Mouse (Mus musculus) urinary bladder, adult 2 months (tissue): ENCODE measurements around the gene Rab42. TPM values are rescaled to one million over a fixed set of nuclear protein-coding genes. Genes with fewer than 3 reads are reported as not detected.
"Not testable (repeated sequence)": the region's sequence is repeated elsewhere in the genome, so short reads cannot be mapped to it uniquely, and the experiment has no call there.

Source experiments
- DNase-seq: peaks from one replicate; pipeline ENCODE4 v3.0.0; 2022; ENCODE audit warnings: low spot score
- polyA plus RNA-seq: library from polyadenylated mRNA; depleted of rRNA; stranded (reverse); fragments of >200 nt; gene quantifications from 2 replicates; pipeline ENCODE4 v1.2.3, GENCODE M21; 2012

The Rab42 gene
- polyA plus RNA-seq, 1 experiment: 3.6 TPM

DNA sequence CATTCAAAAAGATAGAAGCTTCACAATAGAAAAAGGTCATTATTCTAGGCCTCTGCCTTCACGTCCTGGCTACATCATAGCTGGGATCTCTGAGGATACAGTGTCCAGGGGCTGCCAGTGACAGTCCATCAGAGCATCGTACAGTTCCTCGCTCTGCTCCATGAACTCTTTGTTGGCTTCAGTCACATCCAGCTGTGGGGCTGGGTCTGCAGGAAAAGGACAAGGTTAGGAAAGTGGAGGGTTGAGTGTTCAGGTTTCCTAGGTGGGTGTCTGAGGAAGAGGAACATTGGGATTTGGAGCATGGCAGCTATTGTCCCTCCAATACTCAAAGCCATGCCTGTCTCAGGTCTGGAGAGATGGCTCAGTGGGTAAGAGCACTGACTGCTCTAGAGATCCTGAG, 8.6 kb upstream of the Rab42 start:
- no peak for DNase-seq

- DNase-seq: no peak
These were observed 8.0 kb upstream of the Rab42 start for GRCm38 (mm10) chr4:132311209-132311608.

DNA sequence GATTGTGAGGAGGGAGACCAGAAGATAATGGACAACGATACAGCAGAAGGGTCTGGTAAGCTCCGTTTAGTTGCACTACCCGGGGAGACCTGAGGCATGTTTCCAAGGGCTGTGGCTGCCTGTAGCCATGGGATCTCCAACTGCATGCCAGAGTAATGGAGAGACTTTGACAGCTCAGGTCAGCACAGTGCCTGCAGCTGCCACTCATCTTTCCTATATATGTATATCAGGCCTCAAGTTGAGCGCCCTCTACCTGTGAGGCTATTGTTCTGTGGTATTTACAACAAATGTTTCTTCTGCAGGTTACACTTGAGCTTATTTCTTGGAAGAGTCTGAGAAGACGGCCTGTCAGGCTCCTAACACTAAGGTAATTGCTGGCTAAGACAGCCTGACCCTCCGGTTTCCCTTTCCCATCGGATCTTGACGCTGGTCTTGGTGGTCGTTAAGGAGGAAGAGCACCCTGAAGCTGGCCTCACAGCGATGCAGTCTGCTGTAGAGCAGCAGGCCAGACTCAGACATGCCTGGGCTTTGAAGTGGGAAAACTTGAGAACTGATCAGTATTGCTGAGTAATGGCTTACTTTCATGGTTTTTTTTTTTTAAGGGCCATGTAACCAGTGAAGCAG, 6.8 kb upstream of the Rab42 start:
- no peak for DNase-seq

DNA sequence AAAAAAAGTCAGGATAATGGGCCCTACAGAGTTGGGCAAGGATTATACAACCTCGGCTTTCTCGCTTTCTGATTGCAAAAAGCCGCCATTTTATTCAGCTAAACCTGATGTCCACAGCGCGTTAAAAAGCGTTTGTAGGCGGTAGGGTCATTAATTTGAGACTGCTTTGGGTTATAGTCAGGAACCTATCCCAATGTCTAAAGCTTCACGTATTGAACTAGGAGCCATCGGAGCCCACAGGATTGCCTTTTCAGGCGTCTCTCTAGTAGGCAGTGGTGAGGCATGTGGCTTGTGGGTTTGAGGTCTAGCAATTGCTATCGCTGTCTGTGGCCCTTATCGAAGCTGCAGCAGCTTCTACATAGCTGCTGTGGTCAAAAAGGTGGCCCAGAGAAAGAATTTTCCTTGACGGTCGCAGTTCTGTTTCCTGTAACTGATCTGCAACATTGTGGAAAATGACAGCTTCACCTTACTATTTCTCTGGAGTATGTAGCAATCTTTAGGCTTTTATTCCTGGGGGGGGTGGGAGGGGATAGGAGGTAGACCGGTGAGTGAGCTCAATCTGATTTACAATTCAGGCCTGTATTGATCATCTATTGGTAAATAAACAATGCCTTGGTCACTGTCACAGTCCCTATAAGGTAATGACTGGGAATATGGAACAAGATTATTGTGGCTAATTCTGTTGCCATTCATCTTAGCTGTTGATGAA, 6.1 kb upstream of the Rab42 start:
- no peak for DNase-seq

DNA sequence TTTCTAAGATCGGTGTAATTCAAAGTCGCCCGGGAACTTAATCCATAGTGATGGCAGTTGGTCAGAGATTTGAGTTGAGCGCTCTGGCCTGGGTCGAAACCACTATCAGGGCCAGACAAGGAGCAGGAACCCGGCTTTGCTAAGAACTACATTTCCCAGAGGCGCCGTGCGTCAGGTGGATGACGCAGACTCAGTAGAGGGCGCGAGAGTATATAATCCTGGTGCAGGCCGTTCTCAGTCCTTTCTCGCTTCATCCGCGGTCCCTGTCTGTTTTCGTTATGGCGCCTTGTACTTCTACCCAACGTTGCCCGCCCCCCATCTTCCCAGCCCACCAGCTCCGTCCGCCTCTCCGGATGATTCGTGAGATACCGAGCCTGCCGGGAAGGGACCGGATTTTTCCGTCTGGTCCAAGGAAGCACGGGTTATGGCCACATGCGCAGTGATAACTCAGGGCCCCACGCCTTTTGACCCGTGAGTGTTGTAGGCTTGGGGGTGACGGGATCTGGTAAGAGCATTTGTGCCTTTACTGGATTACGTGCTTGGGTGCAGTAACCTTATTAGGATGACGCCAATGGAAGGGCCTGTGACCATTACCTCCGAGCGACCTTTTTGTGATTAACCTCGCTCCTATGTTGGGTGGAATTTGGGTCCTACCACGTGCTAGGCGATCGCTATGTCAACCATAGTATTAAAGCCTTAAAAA, 5.4 kb upstream of the Rab42 start:
- DNase-seq: peak; percentile 81

DNA sequence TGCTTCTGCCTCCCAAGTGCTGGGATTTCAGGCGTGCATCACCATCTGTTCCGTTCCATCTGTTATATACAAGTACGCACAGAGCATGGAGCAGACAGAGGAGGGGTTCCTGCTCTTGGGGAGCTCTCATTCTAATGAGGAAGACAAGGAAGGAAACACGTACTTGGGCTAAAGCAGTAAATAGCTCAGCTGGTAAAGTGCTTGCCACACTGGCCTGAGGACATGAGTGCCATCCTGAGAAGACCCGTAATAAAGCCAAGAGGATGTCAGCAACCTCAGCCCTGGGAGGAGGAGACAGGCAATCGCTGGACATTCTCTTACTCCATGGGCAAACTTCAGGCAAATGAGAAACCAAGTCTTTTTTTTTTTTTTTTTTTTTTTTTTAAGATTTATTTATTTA, 2.8 kb upstream of the Rab42 start:
- DNase-seq: no peak

- DNase-seq: no peak
These were observed 2.1 kb upstream of the Rab42 start for GRCm38 (mm10) chr4:132305276-132305675.

GRCm38 (mm10) chr4:132303484-132303883, 299 bp upstream of the Rab42 start:
- DNase-seq: not testable (repeated sequence)

- DNase-seq: no peak
These were observed 933 bp downstream of the Rab42 start for GRCm38 (mm10) chr4:132301965-132302938.

DNA sequence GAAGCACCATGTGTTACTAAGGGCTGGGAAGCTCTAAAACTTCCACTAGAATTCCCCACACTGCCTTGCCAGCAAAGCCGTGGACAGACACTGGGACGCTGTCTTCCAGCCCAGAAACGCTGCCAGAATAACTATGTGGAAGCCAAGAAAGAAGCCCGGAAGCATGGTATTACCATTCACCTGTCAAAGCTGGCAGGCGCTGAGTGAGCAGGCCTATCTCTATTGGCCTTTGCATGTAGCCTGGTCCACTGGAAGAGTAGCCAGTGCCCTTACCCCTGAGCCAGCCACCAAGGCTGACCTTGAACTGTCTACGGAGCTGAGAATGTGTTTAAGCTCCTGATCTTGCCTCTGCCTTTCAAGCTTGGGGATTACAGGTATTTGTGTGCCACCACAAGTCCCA, 1.7 kb downstream of the Rab42 start:
- no peak for DNase-seq

DNA sequence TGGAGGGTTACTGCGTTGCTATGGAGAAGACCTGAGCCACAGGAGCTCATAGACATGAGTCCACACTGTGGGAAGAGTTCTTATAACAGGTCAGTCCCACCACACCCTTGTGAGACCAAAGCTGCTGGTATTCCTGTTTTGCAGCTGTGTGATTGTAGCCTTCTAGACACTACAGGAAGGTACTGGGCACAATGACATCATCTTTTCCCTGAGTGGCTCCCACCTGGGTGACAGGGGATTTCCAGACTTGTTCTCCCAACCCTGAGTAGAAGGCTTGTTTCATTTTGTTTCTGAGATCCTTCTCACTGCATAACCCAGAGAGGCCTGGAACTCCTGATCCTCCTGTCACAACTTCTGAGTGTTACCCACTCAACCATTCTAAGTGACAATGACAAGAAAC, 3.3 kb downstream of the Rab42 start:
- no peak for DNase-seq

- DNase-seq: no peak
These were observed 7.3 kb downstream of the Rab42 start for GRCm38 (mm10) chr4:132295696-132296390.

GRCm38 (mm10) chr4:132293682-132294240, 9.4 kb downstream of the Rab42 start:
- DNase-seq: no peak

DNA sequence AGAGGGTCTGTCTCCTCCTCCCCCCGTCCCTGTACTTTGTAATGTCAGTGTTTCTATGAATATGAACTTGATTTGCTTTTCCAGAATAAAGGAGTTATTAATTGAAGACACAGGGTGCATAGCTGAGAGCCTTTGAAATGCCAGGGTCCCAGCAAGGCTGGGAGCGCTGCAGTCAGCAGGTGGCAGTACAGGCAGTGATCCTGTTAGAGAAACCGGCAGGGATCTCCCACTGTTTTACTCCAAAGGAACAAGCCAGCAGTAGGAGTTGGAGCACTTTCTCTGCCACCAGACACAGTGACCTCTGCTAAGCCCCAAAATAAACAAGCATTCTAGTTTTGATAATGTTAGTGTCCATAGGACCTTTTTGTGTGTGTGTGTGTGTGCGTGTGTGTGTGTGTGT, 10.2 kb downstream of the Rab42 start:
- no peak for DNase-seq

DNA sequence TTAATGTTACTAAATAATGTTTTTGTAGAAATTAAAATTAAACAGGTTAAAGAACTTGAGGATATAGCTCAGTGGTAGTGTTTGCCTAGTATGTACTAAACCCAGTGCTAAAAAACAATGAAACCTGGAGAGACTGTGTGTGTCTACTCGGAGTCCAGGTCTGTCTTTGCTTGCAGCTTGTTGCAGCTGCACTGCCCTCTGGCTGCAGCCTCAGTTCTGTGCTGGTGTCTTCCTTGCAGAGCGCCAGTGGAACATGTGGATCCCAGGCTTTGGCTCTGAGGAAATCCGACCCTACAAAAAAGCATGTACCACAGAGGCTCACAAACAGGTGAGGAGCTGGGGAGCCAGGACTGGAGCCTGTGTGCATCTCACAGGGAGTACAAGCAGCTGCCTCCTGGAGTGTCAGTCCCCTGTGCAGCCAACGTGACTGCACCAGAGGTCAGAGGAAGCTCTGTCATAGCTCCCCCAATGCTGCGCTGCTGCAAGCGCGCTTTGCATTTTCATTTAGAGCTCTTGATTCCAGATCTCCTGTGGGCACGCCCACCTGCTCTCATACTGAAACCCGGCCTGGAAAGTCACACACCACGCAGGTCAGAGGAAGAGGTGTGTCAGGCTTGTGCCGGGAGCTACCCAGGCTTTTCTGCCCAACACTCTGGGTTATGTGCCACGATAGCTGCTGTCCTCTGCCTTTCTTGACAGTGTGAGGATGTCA, 11.4 kb downstream of the Rab42 start:
- no peak for DNase-seq

- DNase-seq: no peak
These were observed 12.1 kb downstream of the Rab42 start for GRCm38 (mm10) chr4:132291056-132291455.

DNA sequence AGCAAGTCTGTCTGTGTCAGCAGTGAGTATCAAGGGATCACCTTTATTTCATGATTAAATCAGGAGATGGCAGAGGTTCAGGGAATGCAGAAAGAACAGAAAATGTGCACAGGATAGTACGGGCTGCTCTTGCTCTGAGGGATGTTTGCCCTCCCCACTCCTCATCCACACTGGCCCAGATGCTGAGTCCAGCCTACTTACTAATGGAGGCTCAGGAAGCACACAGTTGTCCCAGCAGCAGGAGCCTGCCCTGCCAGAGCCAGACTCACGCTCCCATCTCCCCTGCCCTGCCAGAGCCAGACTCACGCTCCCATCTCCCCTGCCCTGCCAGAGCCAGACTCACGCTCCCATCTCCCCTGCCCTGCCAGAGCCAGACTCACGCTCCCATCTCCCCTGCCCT, 14.3 kb downstream of the Rab42 start:
- DNase-seq: not testable (repeated sequence)

GRCm38 (mm10) chr4:132275949-132276348, 27.2 kb downstream of the Rab42 start:
- DNase-seq: no peak

DNA sequence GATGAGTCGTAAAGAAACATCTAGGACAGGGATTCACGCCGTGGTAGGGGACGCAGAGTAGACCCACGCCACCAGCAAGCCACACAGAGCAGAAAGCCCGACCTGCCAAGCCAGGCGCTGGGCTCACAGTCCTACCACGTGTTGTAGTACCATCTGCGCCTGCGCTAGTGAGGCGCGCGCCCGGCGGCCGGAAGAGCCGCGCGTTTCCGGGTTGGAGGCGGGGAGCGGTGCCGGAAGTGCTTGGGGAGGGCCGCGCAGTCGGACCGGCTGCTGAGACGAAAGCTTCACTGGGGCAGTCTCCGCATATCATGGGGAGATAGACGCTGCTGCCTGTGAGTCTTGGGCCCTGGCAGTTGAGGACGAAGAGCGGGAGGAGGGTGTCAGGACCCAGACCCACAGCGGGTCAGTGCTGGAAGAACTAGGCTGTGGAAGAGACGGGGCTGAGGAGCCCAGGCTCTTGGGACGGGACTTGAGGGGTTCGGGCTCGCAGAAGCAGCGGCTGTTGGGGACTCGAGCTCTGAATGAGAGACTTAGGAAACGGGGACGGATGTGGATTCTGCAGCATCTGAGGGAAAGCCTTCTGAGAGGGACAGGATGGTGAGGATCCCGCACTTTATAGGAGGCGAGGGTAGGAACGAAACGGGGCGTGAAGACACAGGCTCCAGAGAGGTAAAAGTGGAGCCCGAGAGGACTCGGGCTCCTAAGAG, 28.9 kb downstream of the Rab42 start, which contains the start of gene Taf12:
Gene Taf12, plus strand, starts transcription at position 220 of the 707 bp plus-strand sequence.
- peak; percentile 86 for DNase-seq
